Mouse (Mus musculus) erythroblast, embryonic 14.5 days (primary cell): ENCODE measurements around the gene Ldlr.

Experiments used
- GATA1 ChIP-seq: IDR thresholded peaks from 2 replicates; pipeline ENCODE4 v1.6.1; 2012; ENCODE audit warnings: low read length, inconsistent platforms, mixed read lengths
- TAL1 ChIP-seq: IDR thresholded peaks from 3 replicates; pipeline ENCODE4 v1.6.1; 2012; ENCODE audit warnings: low read length, inconsistent platforms, mixed read lengths

DNA sequence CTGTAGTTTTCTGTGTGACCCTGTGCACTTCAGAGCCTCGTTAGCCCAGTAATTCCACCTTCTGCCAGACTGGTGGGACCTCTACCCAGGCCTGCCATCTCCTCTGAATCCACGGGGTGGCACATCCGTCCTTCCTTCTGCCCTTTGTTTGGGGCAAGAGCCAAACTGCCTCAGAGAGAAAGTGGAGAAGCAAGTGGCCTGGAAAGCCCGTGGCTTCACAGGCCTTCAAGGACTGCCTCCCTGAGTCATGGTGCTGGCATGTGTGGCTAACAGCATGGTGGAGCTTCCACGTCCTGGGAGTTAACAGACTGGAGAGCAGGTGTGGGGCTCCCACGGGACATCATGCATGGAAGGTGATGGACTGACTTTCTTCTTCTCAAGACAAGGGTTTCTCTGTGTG lies 28.1 kb downstream of the Ldlr start:
- TF ChIP-seq TAL1 = no peak
- no peak for TF ChIP-seq GATA1
